Mouse (Mus musculus) megakaryocyte-erythroid progenitor cell, adult 5-6 weeks (primary cell): ENCODE data around the gene Ppp1r14b. TPM values are rescaled to one million over a fixed set of nuclear protein-coding genes. Genes with fewer than 3 reads are reported as not detected.

Experiments used
- ATAC-seq: replicated peaks from 2 replicates; pipeline ENCODE4 v1.8.0; 2016; ENCODE audit warnings: mild to moderate bottlenecking, inconsistent platforms; ENCODE audit not compliant: severe bottlenecking, poor library complexity, low FRiP score, low TSS enrichment
- total RNA-seq, 2 experiments: library from RNA; stranded (forward) in 1 of 2; stranded (reverse) in 1 of 2; fragments of 200-1000, 215-1000 nt in 1 of 2; fragments of >200 nt in 1 of 2; fragmentation: Nextera tagmentation in 1 of 2; gene quantifications; 2 replicates each; pipeline ENCODE4 v1.2.3; 2014 to 2017

Gene Ppp1r14b
- total RNA-seq, 2 experiments from 2014 or later: 192 to 412 TPM

DNA sequence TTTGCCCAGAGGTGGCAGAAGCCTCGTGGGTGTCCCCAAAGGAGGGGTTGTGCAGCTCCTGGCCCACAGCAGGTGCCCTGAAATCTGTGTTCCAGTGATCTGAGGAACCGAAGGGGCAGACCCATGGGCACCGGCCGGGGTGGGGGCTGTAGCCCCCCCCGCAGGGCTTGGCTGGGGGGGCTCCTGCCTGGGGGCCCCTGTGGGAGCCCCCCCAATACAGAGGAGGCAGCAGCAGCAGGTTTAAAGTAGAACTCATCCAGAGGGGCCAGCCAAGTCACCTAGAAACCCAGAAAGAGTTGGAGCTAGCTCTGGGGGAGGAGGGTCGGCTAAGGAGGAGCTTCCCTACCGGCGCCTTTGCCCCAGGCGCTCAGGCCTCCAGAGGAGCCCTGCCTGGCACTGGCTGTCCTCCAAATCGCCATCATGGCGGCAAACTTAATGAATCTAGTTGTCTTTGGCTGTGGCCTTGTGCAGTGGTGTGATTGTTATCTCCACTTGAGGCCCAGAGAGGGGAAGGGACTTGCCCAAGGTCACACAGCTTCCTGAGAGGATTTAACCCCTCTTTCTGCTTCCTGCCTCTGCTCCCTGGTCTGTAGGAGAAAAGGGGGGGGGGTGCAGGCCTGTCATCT lies 4.2 kb upstream of the Ppp1r14b start:
- no peak for ATAC-seq

DNA sequence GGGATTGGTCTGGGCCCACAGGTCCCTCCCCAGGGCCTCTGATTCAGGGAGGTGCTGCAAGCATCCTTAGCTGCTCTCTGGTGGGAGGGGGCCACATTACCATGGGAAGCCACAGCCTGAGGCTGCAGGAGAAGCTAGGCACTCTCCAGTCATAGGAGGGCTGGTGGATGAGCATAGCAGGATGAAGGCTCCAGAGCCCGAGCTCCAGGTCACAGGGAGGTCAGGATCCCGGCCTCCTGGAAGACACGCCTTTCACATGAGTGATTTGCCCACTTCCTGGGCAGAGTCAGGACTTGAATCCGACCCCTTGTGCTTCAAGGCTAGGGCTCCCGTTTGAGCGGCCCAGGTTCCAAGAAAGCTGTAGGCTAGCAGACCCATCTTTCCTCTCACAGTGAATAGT lies 3.1 kb upstream of the Ppp1r14b start:
- ATAC-seq: no peak

DNA sequence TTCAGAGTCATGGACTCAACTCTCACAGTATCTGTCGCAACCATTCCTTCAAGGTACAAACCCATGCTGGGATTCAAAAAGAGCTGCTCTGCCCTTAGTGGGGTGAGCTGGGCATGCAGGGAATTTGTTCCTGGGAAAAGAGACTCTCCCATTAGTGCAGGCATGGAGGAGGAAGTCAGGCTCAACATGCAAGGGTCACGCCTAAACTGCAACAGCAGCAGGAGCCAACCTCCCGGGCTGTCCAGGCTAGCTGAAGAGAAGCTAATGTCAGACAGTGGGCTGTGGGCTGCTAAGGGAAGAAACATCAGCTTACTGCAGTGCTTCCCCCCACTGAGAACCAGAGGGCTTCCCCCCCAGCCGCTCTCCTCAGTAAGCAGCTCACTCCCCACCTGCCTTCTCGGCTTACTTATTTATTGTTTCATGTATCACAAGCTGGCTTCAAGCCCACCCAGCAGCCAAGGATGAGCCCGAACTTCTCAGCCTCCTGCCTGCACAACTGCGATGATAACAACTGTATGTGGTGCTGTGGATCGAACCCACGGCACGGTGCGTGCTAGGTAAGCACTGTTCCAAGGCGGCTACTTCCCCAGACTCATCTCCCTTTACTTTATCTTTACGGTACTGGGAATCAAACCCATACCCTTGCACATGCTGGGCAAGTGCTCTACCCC lies 2.4 kb upstream of the Ppp1r14b start:
- ATAC-seq: no peak

DNA sequence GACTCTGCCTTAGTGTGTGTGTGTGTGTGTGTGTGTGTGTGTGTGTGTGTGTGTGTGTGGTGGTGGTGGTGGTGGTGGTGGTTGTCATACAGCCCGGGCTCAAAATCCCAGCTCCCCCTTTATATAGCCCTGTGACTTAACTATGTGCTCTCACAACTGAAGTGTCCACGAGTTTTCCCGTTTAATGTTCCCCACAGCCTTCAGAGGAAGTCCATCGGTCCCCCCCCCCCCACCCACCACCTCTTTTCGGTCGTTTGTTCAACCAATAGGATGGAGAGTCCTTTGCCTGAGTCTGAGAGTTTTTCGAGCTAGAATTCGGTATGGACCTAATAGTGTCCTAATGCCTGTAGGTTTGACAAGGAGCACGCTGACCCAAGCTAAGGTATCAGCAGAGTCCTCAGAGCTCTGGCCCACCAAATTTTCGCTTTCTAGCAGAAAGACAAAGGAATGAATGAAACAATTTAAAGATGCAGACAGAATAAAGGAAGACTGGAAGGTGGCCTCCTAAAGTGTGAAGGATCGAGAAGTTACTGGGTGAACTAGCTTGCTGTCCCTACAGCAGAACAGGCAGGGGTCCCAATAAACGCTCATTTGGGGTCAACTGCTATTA lies 1.1 kb upstream of the Ppp1r14b start:
- ATAC-seq: no peak

DNA sequence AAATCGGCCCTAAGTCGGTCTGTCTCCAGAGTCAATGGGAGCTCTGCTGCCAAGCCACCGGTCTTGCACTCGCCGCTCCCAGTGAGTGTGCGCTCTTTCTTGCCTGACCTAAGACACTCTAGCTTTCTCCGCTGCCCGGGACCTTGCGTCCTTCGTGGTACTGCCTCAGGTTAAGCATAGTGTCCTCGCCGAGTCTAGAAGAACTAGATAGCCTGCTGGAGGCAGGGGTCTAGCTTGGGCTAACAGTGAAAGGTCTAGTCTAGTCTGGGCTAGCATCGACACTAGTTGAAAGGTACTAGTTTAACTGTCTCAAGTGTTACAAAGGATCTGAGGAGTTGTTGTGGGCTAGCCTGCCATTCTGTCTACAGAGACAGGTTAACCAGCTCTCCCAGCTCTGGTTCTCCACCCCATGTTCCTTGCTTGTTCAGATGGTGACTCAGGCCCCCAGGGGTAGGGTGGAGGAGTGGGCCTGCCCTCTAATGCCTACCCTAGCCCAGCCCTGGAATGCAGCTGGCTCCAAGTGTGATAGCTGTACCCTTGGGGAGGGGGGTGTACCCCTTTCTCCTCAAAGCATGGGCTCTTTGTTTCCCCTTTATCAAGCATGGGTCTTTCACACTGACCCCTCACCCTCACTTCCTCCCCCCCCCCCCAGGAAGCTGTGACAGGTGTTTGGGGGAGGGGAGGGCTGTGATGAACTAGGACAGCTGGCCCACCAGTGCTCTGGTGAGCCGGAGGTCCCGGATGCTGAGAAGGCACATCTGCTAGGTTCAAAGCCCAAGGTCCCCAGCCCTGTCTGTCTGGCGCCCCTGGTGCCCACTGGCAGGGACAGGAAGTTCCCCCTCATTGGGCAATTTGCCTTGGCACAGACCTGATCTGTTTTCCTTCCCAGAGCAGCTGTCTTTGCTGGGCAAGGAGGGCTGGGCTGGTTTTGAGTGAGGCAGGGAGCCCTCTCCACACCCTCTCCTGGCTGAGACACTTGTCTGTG lies 1.1 kb downstream of the Ppp1r14b start, which contains the start of gene Plcb3:
Gene Plcb3 (minus strand): TSS at position 934 of the 985 bp plus-strand sequence.
- peak; percentile 10 for ATAC-seq

DNA sequence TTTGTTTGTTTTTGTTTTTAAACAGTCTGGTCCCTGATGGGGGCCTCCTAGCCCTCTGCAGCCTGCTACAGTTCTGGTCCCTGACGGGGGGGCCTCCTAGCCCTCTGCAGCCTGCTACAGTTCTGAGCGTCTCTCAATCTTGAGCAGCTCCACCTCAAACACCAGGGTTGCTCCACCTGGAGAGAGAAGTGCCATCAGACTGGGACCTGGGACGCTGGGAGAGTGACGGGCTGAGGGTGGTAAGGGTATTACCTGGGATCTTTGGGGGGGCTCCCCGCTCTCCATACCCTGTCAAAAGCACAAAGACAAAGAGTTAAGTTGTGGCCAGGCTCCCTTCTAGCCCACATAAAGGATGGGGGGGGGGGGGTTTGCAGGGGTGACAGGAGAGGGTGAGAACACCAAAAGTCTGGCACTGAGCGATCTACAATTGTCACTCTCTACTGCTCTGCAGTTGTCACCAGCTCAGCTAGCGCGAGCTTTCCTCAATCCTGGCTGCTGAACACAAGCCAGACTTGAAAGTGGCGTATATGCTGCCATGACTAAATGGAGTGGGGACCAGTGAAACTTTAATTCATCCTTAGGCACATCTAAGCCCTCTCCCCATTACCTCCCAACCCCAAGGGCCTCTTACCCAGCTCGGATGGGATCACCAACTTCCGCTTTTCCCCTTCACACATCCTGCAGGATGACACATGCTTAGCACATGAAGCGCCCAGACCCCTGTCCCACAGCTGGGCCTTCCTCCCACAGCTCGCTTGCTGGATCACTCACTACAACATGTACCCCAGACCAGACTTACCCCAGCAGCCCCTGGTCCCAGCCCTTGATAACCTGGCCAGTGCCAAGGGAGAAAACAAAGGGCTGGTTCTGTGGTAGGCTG lies 3.2 kb downstream of the Ppp1r14b start:
- ATAC-seq: no peak

DNA sequence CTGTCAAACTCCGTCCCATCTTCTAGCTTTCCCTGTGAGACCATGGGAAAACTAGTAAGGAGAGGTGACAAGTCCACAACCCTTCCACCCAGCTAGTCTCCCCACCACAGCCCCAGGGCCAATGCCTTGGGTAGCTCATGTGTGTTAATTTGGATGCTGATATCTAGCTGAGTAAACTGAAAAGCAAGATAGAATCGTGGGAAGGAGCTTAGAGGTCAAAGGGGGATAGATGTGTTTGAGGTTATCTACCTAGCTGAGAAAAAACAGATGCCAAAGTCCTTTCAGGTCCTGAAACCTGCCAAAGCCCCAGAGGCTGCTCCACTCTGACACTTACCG lies 3.8 kb downstream of the Ppp1r14b start:
- ATAC-seq: no peak

DNA sequence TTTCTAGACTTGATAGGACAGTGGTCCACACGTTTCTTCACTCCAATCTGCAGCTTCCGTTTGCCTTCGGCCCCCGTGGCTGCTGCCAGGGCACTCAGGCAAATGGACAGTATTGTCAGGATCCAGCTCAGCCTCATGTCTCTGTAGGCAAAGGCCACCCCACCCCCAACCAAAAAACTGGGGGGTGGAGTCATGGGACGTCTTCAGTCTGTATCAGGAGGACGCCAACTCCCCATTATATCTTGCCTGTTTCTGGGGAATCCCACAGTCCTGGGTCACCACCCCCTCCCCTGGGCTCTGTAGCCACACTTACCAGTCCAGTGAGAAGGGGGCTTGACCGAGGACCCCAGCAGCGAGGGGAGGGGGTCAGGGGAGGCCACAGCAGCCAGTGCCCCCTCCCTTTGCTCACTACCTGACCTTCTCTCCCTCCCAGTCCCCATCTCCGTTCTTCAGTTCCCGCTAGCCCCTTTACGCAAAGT lies 4.3 kb downstream of the Ppp1r14b start:
- ATAC-seq: no peak

DNA sequence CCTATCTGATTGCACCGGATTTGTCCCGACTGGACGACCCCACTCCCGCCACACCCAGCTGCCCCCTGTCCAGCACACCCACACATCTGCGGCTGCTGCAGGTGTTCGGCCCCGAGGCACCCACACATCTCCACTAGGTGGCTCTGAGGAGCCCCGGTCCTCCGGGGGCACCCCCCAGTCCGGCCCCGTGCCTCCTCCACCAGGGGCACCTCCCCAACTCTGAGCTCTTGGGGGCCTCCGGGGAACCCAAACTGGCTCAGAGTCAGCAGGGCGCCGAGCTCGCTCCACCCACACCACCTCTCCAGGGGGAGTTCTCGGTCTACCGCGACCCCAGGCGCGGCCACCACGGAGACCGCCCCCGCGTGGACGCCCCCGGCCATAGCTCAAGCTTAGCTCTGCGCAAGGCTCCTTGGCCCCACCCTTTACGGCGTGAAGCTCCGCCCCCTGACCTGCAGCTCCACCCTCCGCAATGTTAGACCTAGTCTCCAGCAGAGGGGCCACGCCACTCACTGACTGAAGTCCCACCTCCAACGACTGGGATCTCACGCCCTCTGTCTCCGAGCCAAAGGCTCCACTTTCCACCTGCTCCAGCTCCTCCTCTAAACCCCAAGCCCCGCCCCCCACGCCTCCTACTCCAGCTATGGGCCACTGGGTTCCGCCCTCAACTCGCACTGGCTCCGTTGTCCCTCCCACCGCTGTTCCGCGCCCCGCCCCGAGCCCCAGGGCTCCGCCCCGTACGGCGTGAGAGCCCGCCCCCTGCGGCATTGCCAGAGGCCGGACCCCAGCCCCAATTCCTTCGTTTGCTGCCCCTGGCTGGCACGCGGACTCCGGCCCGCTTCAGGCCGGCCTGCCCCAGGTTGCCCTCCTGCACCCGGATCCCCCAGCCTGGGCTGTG lies 5.0 kb downstream of the Ppp1r14b start:
- ATAC-seq: peak; percentile 83

DNA sequence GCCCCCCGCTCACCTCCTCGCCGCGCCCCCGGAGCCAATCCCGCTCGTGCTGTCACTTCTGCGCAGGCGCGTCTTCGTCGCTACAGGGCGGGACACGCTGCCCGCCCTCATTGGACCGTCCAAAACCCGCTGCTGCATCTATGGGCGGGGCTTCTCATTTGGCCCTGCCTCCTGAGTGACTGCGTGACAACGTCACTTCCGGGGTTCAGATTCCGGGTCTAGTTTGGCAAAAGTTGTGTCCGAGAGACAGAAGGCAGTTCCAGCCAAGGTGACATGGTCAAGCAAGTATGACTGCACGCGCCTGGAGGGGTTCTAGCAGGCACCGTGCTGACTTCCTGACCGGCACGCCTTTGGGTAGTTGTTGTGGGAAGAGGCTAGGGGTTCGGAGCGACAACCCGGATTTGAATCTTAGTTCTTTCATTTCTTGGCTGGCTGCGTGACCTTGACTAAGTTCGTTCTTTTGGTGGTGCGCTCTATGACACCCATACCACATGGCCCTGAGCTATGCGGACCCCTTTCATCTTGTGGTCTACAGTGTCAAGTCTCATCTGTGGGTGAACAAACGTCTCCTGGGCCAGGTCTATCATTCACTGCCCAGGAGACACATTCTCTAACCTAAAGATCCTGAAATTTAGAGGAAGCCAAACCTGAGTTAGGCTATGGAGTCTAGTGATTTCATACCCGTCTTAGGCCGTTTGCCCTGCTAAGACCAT lies 5.8 kb downstream of the Ppp1r14b start, which contains the start of gene Fkbp2:
Gene Fkbp2 (minus strand): TSS at position 121 of the 713 bp plus-strand sequence.
- peak; percentile 60 for ATAC-seq

DNA sequence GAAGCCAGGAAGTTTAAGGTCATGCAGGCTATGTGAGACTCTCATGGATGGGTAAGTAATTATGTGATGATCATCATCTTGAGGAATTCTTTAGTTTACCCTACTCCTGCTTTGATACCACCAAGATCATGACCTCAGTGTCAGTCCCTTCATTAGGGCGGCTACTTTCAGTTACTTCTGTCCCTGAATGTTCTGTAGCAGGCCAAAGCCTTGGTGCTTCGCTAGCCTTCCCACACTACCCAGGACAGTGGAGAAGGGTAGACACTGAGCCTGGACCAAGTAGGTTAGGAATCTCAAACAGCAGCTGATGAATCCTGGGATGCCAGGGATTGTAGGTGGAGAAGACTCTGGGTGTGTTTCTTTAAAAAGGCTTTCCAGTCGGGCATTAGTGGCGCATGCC lies 6.7 kb downstream of the Ppp1r14b start:
- ATAC-seq: no peak

DNA sequence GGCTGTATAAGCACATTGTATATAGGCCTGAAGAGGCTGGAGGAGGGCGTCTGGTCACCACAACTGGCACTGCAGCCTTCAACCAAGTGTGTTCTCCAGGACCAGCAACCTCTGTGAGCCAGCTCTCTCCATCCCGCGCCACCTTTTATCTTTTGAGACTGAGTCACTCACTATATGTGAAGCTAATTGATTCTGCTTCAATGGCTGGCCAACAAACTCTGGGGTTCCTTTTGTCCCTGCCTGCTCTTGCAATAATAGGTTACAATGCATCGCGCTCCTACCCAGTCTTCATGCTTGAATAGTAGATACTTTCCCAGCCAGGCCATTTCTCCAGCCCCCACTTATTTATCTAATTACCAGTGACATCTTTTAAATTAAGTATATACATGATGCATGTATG lies 8.9 kb downstream of the Ppp1r14b start:
- ATAC-seq: no peak

DNA sequence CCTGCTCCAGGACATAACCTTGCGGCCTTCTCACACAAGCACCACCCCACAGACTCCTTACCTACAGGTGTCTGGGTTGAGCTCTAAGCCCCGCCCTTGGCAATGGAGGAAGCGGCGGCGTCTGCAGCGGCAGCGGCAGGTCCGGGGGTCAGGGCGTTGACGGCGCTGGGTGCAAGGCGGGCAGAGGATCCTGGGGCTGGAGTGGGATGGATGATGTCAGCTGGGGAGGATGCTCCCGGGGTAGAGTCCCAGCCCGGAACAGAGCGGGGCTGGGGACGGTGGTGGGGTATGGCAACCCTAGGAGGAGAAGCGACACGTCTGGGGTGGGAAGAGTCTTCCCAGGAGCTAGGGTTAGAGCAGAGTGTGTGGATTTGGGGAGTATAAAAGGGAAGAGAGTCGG lies 10.5 kb downstream of the Ppp1r14b start:
- no peak for ATAC-seq

DNA sequence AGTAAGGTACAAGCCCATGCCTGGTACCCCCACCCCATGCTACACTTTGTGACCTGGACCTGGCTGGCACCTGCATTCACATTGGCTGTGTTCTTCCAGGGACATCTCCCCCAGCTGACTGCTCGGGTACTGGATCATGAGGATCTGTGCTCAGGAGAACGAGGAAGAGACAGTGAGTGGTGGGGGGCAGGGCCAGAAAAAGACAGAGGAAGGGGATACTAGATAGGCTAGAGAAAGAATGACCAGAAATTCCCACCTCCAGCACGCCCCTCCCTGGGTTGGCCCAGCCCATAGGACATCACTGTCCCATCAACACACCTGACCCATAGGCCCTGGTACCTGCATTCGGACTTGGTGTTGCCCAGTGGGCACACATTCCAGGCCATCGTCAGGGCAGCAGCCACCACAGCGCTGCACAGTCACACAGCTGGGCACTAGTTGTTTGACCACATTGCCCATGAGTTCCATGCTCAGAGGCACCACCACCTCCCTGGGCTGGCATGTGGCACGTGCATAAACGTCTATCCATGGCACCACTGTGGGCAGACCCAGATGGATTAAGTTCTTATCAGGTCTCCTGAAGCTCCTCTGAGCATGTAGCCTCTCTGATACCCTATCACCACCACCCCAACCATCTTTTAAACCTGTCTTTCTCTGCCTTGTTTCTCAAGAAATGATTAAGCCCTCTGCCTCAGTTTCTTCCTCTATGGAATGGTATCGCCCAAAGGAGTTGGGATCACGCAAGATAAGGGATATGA lies 11.4 kb downstream of the Ppp1r14b start:
- peak; percentile 82 for ATAC-seq

DNA sequence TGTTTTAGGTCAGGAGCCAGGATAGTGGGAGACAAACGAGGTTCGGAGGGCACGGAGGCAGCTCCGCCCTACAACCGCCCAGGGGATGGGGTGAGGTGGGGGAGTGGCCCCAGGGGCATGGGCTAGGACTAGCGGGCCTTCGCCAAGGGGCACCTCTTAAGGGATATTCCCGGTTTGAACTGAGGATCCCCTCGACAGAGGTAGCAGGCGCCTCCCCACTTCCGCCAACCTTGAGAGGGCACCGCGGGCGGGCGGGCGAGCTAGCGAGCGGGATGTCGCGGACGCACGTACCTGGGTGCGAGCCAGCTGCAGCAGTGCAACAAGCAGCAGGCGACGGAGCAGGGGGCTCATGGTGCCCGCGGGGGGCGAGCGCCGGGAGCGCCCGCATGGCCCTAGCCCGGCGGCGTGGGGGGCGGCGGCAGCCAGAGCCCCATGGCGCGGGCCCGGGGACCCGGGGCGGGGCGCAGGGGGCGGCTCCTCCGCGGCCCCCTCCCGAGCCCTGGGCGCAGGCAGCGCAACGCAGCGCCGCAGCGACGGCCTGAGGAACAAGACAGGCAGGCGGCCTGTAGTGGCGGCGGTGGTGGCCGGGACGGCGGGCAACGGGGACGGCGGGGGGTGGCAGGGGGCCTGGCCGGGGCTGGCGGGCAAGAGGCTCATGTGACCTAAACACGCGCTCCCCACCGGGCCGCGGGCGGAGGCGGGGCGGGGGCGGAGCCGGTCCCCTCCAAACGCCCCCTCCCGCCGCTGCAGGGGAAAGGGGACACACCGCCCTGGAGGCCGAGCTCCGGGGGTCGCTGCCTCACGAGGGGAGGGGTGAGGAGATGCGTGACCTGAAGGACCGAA lies 12.5 kb downstream of the Ppp1r14b start, which contains the start of gene Vegfb:
Gene Vegfb (minus strand): TSS at position 591 of the 843 bp plus-strand sequence.
- ATAC-seq: peak; percentile 38; the same call in 1 of the 2 replicates
